Mouse (Mus musculus): ENCODE measurements at regions not wholly inside any gene's neighbourhood (a gene's known extent, or its start where the extent isn't known, plus 50 kb on each side); places are given as distances from the start of the nearest gene placed in this dataset.
A peak's percentile ranks its signal among the peaks of the same experiment; 100 is the strongest.

GRCm38 (mm10) chr16:62646113-62646512, 140.5 kb downstream of the Nsun3 start:
- TF ChIP-seq CTCF (IDR thresholded peaks at IDR 0.05; ENCODE audit: extremely low read depth, insufficient read depth, low read length) (peak; percentile 61), POLR2A (IDR thresholded peaks at IDR 0.05; ENCODE audit: extremely low read depth, insufficient read depth, low read length) (no peak)

Measured in cortical plate, adult 2 months (tissue).